Mouse (Mus musculus) heart, postnatal 0 days (tissue): ENCODE measurements around the gene Hipk4.

Experiments
- CTCF ChIP-seq: IDR thresholded peaks from 2 replicates; pipeline ENCODE4 v1.5.1; 2016; ENCODE audit warnings: antibody characterized with exemption, control low read depth, low read depth
- EP300 ChIP-seq: IDR thresholded peaks from 2 replicates; pipeline ENCODE4 v1.6.1; 2016; ENCODE audit warnings: antibody characterized with exemption, low read depth

GRCm38 (mm10) chr7:27574124-27574880 lies 51.2 kb downstream of the Hipk4 start:
- TF ChIP-seq CTCF (no peak), EP300 (no peak)
